Mouse (Mus musculus) CH12.LX (cell line): ENCODE results near the gene Lamb2. TPM values are rescaled to one million over a fixed set of nuclear protein-coding genes. Genes with fewer than 3 reads are reported as not detected.

Experiments
- DNase-seq: peaks from one replicate; pipeline ENCODE4 v3.0.0-alpha.2; 2013; ENCODE audit errors: extremely low read depth
- H3K27ac ChIP-seq: 2 replicates; pipeline ENCODE4 v1.5.1; 2012; ENCODE audit warnings: low read depth, mild to moderate bottlenecking, control low read depth, moderate library complexity; ENCODE audit not compliant: insufficient read depth
- H3K27me3 ChIP-seq: replicated peaks from 2 replicates; pipeline ENCODE3; 2012; ENCODE audit warnings: inconsistent platforms
- H3K36me3 ChIP-seq, 2 experiments: replicated peaks in 1 of 2; 2 replicates each; pipeline versions ENCODE3 to v1.6.1; 2012; ENCODE audit warnings: inconsistent platforms in 1 of 2, low read length in 1 of 2, mild to moderate bottlenecking in 1 of 2, mixed read lengths in 1 of 2, moderate library complexity in 1 of 2; ENCODE audit not compliant: control insufficient read depth in 1 of 2, insufficient read depth in 1 of 2
- H3K4me1 ChIP-seq, 2 experiments: 2 replicates each; pipeline ENCODE4 v1.6.1; 2012; ENCODE audit warnings: inconsistent platforms in 1 of 2, moderate library complexity in 1 of 2; ENCODE audit not compliant: insufficient read depth in 2 of 2, control insufficient read depth in 1 of 2
- H3K4me2 ChIP-seq: 2 replicates; pipeline ENCODE4 v1.6.1; 2012; ENCODE audit warnings: low read depth, mild to moderate bottlenecking, control low read depth; ENCODE audit not compliant: poor library complexity, insufficient read depth, severe bottlenecking
- H3K4me3 ChIP-seq, 3 experiments: fragments of 150-350 bp in 1 of 3; sonication (generic) in 1 of 3; replicated peaks in 1 of 3; 2 replicates each; pipeline versions ENCODE3 to v1.5.1; 2011 to 2012; ENCODE audit warnings: low read depth in 2 of 3, low read length in 2 of 3, mild to moderate bottlenecking in 2 of 3, moderate library complexity in 2 of 3, control low read depth in 1 of 3, improper control_type of control experiment in 1 of 3, inconsistent platforms in 1 of 3, mixed read lengths in 1 of 3; ENCODE audit not compliant: poor library complexity in 1 of 3
- H3K79me2 ChIP-seq: replicated peaks from 2 replicates; pipeline ENCODE4 v1.6.1; 2012; ENCODE audit warnings: mild to moderate bottlenecking, moderate library complexity; ENCODE audit not compliant: control insufficient read depth, poor library complexity, insufficient read depth, severe bottlenecking; ENCODE audit errors: extremely low read depth
- H3K9ac ChIP-seq: 2 replicates; pipeline ENCODE4 v1.6.1; 2012; ENCODE audit warnings: low read depth, mild to moderate bottlenecking, control low read depth, moderate library complexity; ENCODE audit not compliant: insufficient read depth
- H3K9me3 ChIP-seq: replicated peaks from 2 replicates; pipeline ENCODE3; 2012; ENCODE audit warnings: low read length, inconsistent platforms, mixed read lengths
- CHD1 ChIP-seq: IDR thresholded peaks from 2 replicates; pipeline ENCODE4 v1.6.1; 2012; ENCODE audit warnings: low read depth, low read length, improper control_type of control experiment, inconsistent platforms
- CHD2 ChIP-seq: IDR thresholded peaks from 2 replicates; pipeline ENCODE4 v1.6.1; 2011; ENCODE audit warnings: low read length, improper control_type of control experiment
- CTCF ChIP-seq, 2 experiments: IDR thresholded peaks in 1 of 2; conservative IDR thresholded peaks in 1 of 2; 2 replicates each; pipeline ENCODE4 v1.5.1; 2011 to 2012; ENCODE audit warnings: low read depth in 2 of 2, low read length in 2 of 2, improper control_type of control experiment in 1 of 2, inconsistent platforms in 1 of 2, mild to moderate bottlenecking in 1 of 2, moderate library complexity in 1 of 2
- E2F4 ChIP-seq: IDR thresholded peaks from 2 replicates; pipeline ENCODE4 v1.6.1; 2011; ENCODE audit warnings: low read depth, low read length, improper control_type of control experiment; ENCODE audit not compliant: insufficient replicate concordance
- ELF1 ChIP-seq: IDR thresholded peaks from 2 replicates; pipeline ENCODE4 v1.6.1; 2014; ENCODE audit warnings: low read depth, mild to moderate bottlenecking, inconsistent platforms, low read length, improper control_type of control experiment
- EP300 ChIP-seq: IDR thresholded peaks from 2 replicates; pipeline ENCODE4 v1.6.1; 2011; ENCODE audit warnings: low read length, improper control_type of control experiment
- HCFC1 ChIP-seq: IDR thresholded peaks from 2 replicates; pipeline ENCODE4 v1.6.1; 2012; ENCODE audit warnings: low read depth, mild to moderate bottlenecking, inconsistent platforms, low read length, improper control_type of control experiment
- KAT2A ChIP-seq: IDR thresholded peaks from 2 replicates; pipeline ENCODE4 v1.6.1; 2012; ENCODE audit warnings: low read length, improper control_type of control experiment, inconsistent platforms; ENCODE audit not compliant: insufficient replicate concordance
- MAFK ChIP-seq: IDR thresholded peaks from 2 replicates; pipeline ENCODE4 v1.6.1; 2011; ENCODE audit warnings: low read length, improper control_type of control experiment; ENCODE audit not compliant: insufficient replicate concordance
- MAX ChIP-seq: IDR thresholded peaks from 2 replicates; pipeline ENCODE4 v1.6.1; 2011; ENCODE audit warnings: low read length, improper control_type of control experiment
- MXI1 ChIP-seq: IDR thresholded peaks from 2 replicates; pipeline ENCODE4 v1.6.1; 2011; ENCODE audit warnings: mild to moderate bottlenecking, low read depth, low read length, improper control_type of control experiment
- MYC ChIP-seq: IDR thresholded peaks from 2 replicates; pipeline ENCODE4 v1.6.1; 2011; ENCODE audit warnings: low read depth, mild to moderate bottlenecking, improper control_type of control experiment, low read length
- NELFE ChIP-seq: IDR thresholded peaks from 2 replicates; pipeline ENCODE4 v1.6.1; 2011; ENCODE audit warnings: low read depth, low read length, improper control_type of control experiment
- PAX5 ChIP-seq: IDR thresholded peaks from 2 replicates; pipeline ENCODE4 v1.6.1; 2012; ENCODE audit warnings: low read length, inconsistent platforms, mixed read lengths
- POLR2A ChIP-seq: IDR thresholded peaks from 2 replicates; pipeline ENCODE4 v1.6.1; 2011; ENCODE audit warnings: low read depth, mild to moderate bottlenecking, improper control_type of control experiment, low read length
- POLR2AphosphoS2 ChIP-seq: IDR thresholded peaks from 2 replicates; pipeline ENCODE4 v1.6.1; 2011; ENCODE audit warnings: low read depth, low read length, improper control_type of control experiment
- RCOR1 ChIP-seq: conservative IDR thresholded peaks from 2 replicates; pipeline ENCODE4 v1.6.1; 2012; ENCODE audit warnings: low read depth, mild to moderate bottlenecking, inconsistent platforms, low read length, improper control_type of control experiment
- SIN3A ChIP-seq: IDR thresholded peaks from 2 replicates; pipeline ENCODE4 v1.6.1; 2012; ENCODE audit warnings: low read length, improper control_type of control experiment, inconsistent platforms
- TBP ChIP-seq: conservative IDR thresholded peaks from 2 replicates; pipeline ENCODE4 v1.6.1; 2011; ENCODE audit warnings: low read depth, low read length, improper control_type of control experiment
- TCF12 ChIP-seq: IDR thresholded peaks from 2 replicates; pipeline ENCODE4 v1.6.1; 2014; ENCODE audit warnings: low read depth, mild to moderate bottlenecking, inconsistent platforms, low read length, improper control_type of control experiment
- UBTF ChIP-seq: IDR thresholded peaks from 2 replicates; pipeline ENCODE4 v1.6.1; 2012; ENCODE audit warnings: low read depth, mild to moderate bottlenecking, inconsistent platforms, low read length, improper control_type of control experiment, moderate library complexity
- ZC3H11A ChIP-seq: IDR thresholded peaks from 2 replicates; pipeline ENCODE4 v1.6.1; 2012; ENCODE audit warnings: low read depth, mild to moderate bottlenecking, inconsistent platforms, low read length, improper control_type of control experiment
- ZKSCAN1 ChIP-seq: IDR thresholded peaks from 2 replicates; pipeline ENCODE4 v1.6.1; 2012; ENCODE audit warnings: low read depth, inconsistent platforms, low read length, improper control_type of control experiment, borderline replicate concordance
- ZNF384 ChIP-seq: IDR thresholded peaks from 2 replicates; pipeline ENCODE4 v1.6.1; 2012; ENCODE audit warnings: low read depth, low read length, improper control_type of control experiment, inconsistent platforms
- dilution Hi-C: fragments of 300-500 bp; cut with MboI; formaldehyde crosslinking; loops from 2 replicates; pipeline ENCODE4 v1.14.3; 2020; ENCODE audit warnings: low sequenced_read_pairs; ENCODE audit not compliant: extremely low pct_unique_long_range_greater_than_20kb, extremely low pct_ligation_motif_present
- in situ Hi-C: fragments of 300-500 bp; cut with MboI; formaldehyde crosslinking; loops from 3 replicates; pipeline ENCODE4 v1.14.3; 2019; ENCODE audit warnings: low sequenced_read_pairs, low pct_ligation_motif_present, low pct_unique_long_range_greater_than_20kb, mixed read lengths
- polyA plus RNA-seq: library from polyadenylated mRNA; unstranded; fragments of >175 nt; gene quantifications from 2 replicates; pipeline ENCODE4 v1.2.1, GENCODE M21; 2012; ENCODE audit warnings: low read depth; ENCODE audit not compliant: insufficient read length
- total RNA-seq, 2 experiments: library from RNA; depleted of rRNA; stranded (reverse); fragments of 300-350 nt in 1 of 2; fragments of >200 nt in 1 of 2; gene quantifications; 2 replicates each; pipeline ENCODE4 v1.2.3; 2012 to 2014

Gene Lamb2
- total and polyA plus RNA-seq, 3 experiments: 0.17 to 0.89 TPM; not detected in 1

- Histone ChIP-seq H3K27ac (no peak overlapping the region), H3K9me3 (no peaks in the 10 kb centered on the region), H3K4me2 (no peak overlapping the region), H3K4me3 (no peak overlapping the region), H3K36me3 (peaks cover 0 to 3% of the 10 kb centered on the region in 2 experiments), H3K4me1 (peaks cover 10 to 29% of the 10 kb centered on the region in 2 experiments), H3K79me2 (peaks cover 14% of the 10 kb centered on the region), H3K27me3 (peaks cover 5% of the 10 kb centered on the region), H3K9ac (no peak overlapping the region)
- TF ChIP-seq TBP (no peak), ELF1 (no peak), ZKSCAN1 (no peak), ZC3H11A (no peak), UBTF (no peak), EP300 (no peak), TCF12 (no peak), CHD2 (no peak), HCFC1 (no peak), PAX5 (no peak), NELFE (no peak)
- no peak for DNase-seq
- dilution Hi-C loops: no loop called here
- in situ Hi-C loops: no loop called here
Measured at GRCm38 (mm10) chr9:108456953-108457352, 22.6 kb upstream of the Lamb2 start.

GRCm38 (mm10) chr9:108459939-108460318, 19.6 kb upstream of the Lamb2 start:
- TF ChIP-seq HCFC1: no peak
- TF ChIP-seq CHD1: no peak
- TF ChIP-seq CTCF (conservative IDR thresholded peaks at IDR 0.05 in 1 of 2, IDR thresholded peaks at IDR 0.05 in 1 of 2; ENCODE audit: low read depth in 2 of 2, low read length in 2 of 2): no peak
- no peak for TF ChIP-seq MYC
- TF ChIP-seq MXI1: no peak
- TF ChIP-seq RCOR1: no peak
- TF ChIP-seq MAFK: no peak
- no peak for TF ChIP-seq UBTF
- TF ChIP-seq ZKSCAN1: no peak
- TF ChIP-seq KAT2A: no peak
- TF ChIP-seq ZNF384: no peak
- no peak for TF ChIP-seq ZC3H11A
- TF ChIP-seq POLR2A: no peak
- TF ChIP-seq E2F4: no peak
- no peak for TF ChIP-seq SIN3A
- no peak for TF ChIP-seq MAX
- no peak for TF ChIP-seq POLR2AphosphoS2
- no peak for TF ChIP-seq TCF12
- TF ChIP-seq, all 38 proteins: peak for 0
- peaks cover 21% of the 10 kb centered on the region for H3K79me2 ChIP-seq
- no peak overlapping the region for H3K27ac ChIP-seq
- no peaks in the 10 kb centered on the region for H3K9me3 ChIP-seq
- in situ Hi-C loops: no loop called here
- dilution Hi-C loops: no loop called here
- peak overlapping the region in 2 of 3 experiments; percentile 30 to 84 for H3K4me3 ChIP-seq
- H3K4me1 ChIP-seq: peaks cover 10 to 24% of the 10 kb centered on the region in 2 experiments
- H3K36me3 ChIP-seq: peaks cover 15 to 33% of the 10 kb centered on the region in 2 experiments
- no peak overlapping the region for H3K4me2 ChIP-seq
- H3K27me3 ChIP-seq: no peaks in the 10 kb centered on the region
- H3K9ac ChIP-seq: no peak overlapping the region
- DNase-seq: no peak
